Comparison of ENCODE assay signal across 11 mouse cellular contexts in the genomic region with DNA sequence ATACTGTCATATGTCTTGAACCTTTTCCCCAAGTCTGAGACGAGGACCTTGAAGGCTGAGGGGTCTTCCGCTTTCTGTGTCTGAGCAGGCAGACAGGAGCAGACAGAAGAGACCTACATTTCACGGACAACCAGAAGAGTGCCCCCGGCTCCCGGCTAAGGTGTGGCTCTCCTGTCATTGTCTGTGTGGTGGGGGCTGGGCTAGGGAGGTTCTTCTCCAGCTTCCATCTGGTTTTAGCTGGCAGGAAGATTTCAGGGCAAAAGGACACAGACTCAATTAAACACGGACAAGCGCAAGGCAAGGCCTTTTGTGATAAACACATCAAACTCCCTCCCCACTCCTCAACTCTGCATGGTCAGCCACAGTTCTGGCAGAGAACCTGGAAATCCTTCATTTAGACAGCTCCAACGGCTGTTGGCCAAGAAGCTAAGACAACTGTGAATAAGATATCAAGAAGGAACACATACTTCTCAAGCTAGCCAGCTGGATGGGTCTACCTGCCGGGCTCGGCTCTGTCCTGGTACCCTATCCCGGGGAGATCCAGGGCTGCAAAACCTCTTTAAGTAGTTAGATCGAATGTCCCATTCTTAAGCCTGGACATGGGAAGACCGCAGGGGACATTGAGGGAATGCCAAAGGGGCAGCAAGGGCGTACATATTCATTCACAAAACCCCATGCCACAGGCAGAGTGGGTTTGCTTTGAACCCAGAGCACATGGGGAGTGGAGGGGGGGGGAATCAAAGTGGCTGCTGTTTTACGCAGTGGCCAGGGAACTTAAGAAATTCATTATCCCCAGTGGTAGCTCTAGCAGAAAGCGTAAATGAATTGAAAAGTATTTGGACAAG.
DNase-seq lines count a peak whose midpoint lies in the region; ATAC-seq and TF ChIP-seq lines count a peak whose summit lies in the region.
"Had no signal": no experiment of that assay in that cellular context is flagged by ENCODE, and none has a peak within 500 bp of the region (broad histone marks: within the 10 kb centered on the region; RNA-seq: fewer than 3 reads in every experiment).

No protein-coding gene starts in this region.

- no peak for TF ChIP-seq EP300 in heart, adult 2 months (IDR thresholded peaks at IDR 0.05; ENCODE audit: insufficient read depth, low read depth, low read length)
- peak; percentile 85 for TF ChIP-seq EP300 in ES-Bruce4 (IDR thresholded peaks at IDR 0.05; ENCODE audit: insufficient read depth, low read depth, low read length)

- no peaks in the 10 kb centered on the region for H3K36me3 ChIP-seq in heart, adult 2 months (ENCODE audit: control insufficient read depth, insufficient read depth, low read length)
- H3K36me3 ChIP-seq in ES-Bruce4 (ENCODE audit: control insufficient read depth, insufficient read depth, low read length, poor library complexity, severe bottlenecking) = no peaks in the 10 kb centered on the region
- H3K36me3 ChIP-seq in hindbrain, postnatal 0 days (ENCODE audit: insufficient read depth, low read length) = no peaks in the 10 kb centered on the region

- no peak for TF ChIP-seq POLR2A in heart, adult 2 months (IDR thresholded peaks at IDR 0.05; ENCODE audit: insufficient read depth, low read depth, low read length)
- no peak for TF ChIP-seq POLR2A in ES-Bruce4 (IDR thresholded peaks at IDR 0.05; ENCODE audit: insufficient read depth, low read length)
- TF ChIP-seq POLR2A in brain, embryonic 14.5 days (IDR thresholded peaks at IDR 0.05; ENCODE audit: borderline replicate concordance, extremely low read depth, insufficient read depth, insufficient read length, poor library complexity, severe bottlenecking) = no peak

- no peak overlapping the region for H3K4me2 ChIP-seq in hindbrain, postnatal 0 days (ENCODE audit: low read depth, low read length)
- H3K4me2 ChIP-seq: liver, embryonic 11.5 days had no signal

- H3K27me3 ChIP-seq in heart, adult 2 months (ENCODE audit: control insufficient read depth, insufficient read depth, low read length) = no peaks in the 10 kb centered on the region
- no peaks in the 10 kb centered on the region for H3K27me3 ChIP-seq in ES-Bruce4 (ENCODE audit: control insufficient read depth, insufficient read depth, low read length, poor library complexity, severe bottlenecking)
- peaks cover 15% of the 10 kb centered on the region for H3K27me3 ChIP-seq in hindbrain, postnatal 0 days (ENCODE audit: insufficient read depth, low read length)

- peaks cover 3% of the 10 kb centered on the region for H3K4me1 ChIP-seq in heart, adult 2 months (ENCODE audit: control insufficient read depth, insufficient read depth, low read length)
- H3K4me1 ChIP-seq in ES-Bruce4 (ENCODE audit: control insufficient read depth, insufficient read depth, low read length) = peaks cover 14% of the 10 kb centered on the region
- 0 out of 2 replicates have a peak, but pooled peaks cover 6% of the 10 kb centered on the region for H3K4me1 ChIP-seq in hindbrain, postnatal 0 days (ENCODE audit: insufficient read depth, low read length)
- H3K4me1 ChIP-seq: megakaryocyte, embryonic 14.5 days had no signal

- no peaks in the 10 kb centered on the region for H3K9me3 ChIP-seq in ES-Bruce4 (replicated peaks; ENCODE audit: control insufficient read depth, insufficient read depth, low read length, poor library complexity, severe bottlenecking)
- no peaks in the 10 kb centered on the region for H3K9me3 ChIP-seq in hindbrain, postnatal 0 days (ENCODE audit: low read length)
- H3K9me3 ChIP-seq: megakaryocyte, embryonic 14.5 days had no signal

- no peaks in the 10 kb centered on the region for H3K79me2 ChIP-seq in heart, adult 2 months (replicated peaks; ENCODE audit: control insufficient read depth, insufficient read depth, low read length)

- no peak for TF ChIP-seq CTCF in heart, adult 2 months (IDR thresholded peaks at IDR 0.05)
- TF ChIP-seq CTCF in ES-Bruce4 (IDR thresholded peaks at IDR 0.05; ENCODE audit: low read depth, low read length) = no peak
- TF ChIP-seq CTCF in brain, embryonic 14.5 days (IDR thresholded peaks at IDR 0.05; ENCODE audit: borderline replicate concordance, extremely low read depth, insufficient read depth, insufficient read length) = no peak
- TF ChIP-seq CTCF in hindbrain, postnatal 0 days (IDR thresholded peaks at IDR 0.05; ENCODE audit: low read depth) = no peak

- no peak overlapping the region for H3K4me3 ChIP-seq in heart, adult 2 months
- no peak overlapping the region for H3K4me3 ChIP-seq in ES-Bruce4 (ENCODE audit: low read depth, low read length)
- no peak overlapping the region for H3K4me3 ChIP-seq in hindbrain, postnatal 0 days (ENCODE audit: low read length)
- H3K4me3 ChIP-seq: megakaryocyte, embryonic 14.5 days had no signal

- WGBS in heart, adult 2 months = 54% methylated on average over 16 of the region's 16 CpGs
- 31% methylated on average over 16 of the region's 16 CpGs for WGBS in hindbrain, postnatal 0 days

- H3K9ac ChIP-seq in heart, adult 2 months (ENCODE audit: low read depth, low read length) = no peak overlapping the region
- H3K9ac ChIP-seq in ES-Bruce4 (ENCODE audit: low read depth, poor library complexity, severe bottlenecking) = no peak overlapping the region
- no peak overlapping the region for H3K9ac ChIP-seq in hindbrain, postnatal 0 days (replicated peaks; ENCODE audit: low read length)

- intact Hi-C loops in heart, adult 2 months (cut with DNase I) = no loop called here

- peak in 1 of 2 experiments; percentile 12 for DNase-seq in heart, adult 2 months
- no peak for DNase-seq in heart, adult 8-10 months (ENCODE audit: low spot score)
- DNase-seq in brain, embryonic 14.5 days (ENCODE audit: low read depth) = peak; percentile 85
- DNase-seq in hindbrain, postnatal 0 days (ENCODE audit: low spot score) = peak; percentile 72
- DNase-seq in yolk sac, embryonic 10.5 days (ENCODE audit: low spot score) = no peak
- no peak for DNase-seq in frontal cortex, postnatal 36 days (ENCODE audit: low spot score in 2 of 2)
- DNase-seq: thymus, postnatal 14 days had no signal

- peak; percentile 83 for ATAC-seq in hindbrain, postnatal 0 days
- no peak for ATAC-seq in megakaryocyte, adult 5-6 weeks (ENCODE audit: poor library complexity, severe bottlenecking)

- H3K27ac ChIP-seq in heart, adult 2 months = peak overlapping the region; percentile 18; the same call in 1 of the 2 replicates
- H3K27ac ChIP-seq in ES-Bruce4 (ENCODE audit: insufficient read depth, low read length) = peak overlapping the region; percentile 26
- no peak overlapping the region for H3K27ac ChIP-seq in hindbrain, postnatal 0 days

Comparison
In these comparisons a context has a peak if more than half of its experiments do, and no peak if none do; other contexts are left out.
1. DNase-seq: peak in brain, embryonic 14.5 days (single experiment) and hindbrain, postnatal 0 days (single experiment); none in heart, adult 8-10 months (single experiment), yolk sac, embryonic 10.5 days (single experiment) and frontal cortex, postnatal 36 days (0 of 2).